Mouse (Mus musculus) E14TG2a.4 (cell line): ENCODE measurements at regions not wholly inside any gene's neighbourhood (a gene's known extent, or its start where the extent isn't known, plus 50 kb on each side); places are given as distances from the start of the nearest gene placed in this dataset.

ENCODE experiments used
- H3K27me3 ChIP-seq: 2 replicates; pipeline ENCODE4 v1.6.1; 2014; ENCODE audit warnings: low read length, control low read depth; ENCODE audit not compliant: insufficient read depth
- H3K36me3 ChIP-seq: 2 replicates; pipeline ENCODE4 v1.6.1; 2014; ENCODE audit warnings: low read length, control low read depth; ENCODE audit not compliant: insufficient read depth
- H3K4me1 ChIP-seq: replicated peaks from 2 replicates; pipeline ENCODE4 v1.6.1; 2014; ENCODE audit warnings: low read depth, low read length, control low read depth
- H3K4me3 ChIP-seq: replicated peaks from 2 replicates; pipeline ENCODE4 v1.5.1; 2014; ENCODE audit warnings: mild to moderate bottlenecking, low read length
- H3K9me3 ChIP-seq: 2 replicates; pipeline ENCODE4 v1.6.1; 2014; ENCODE audit warnings: low read length, control low read depth
- CTCF ChIP-seq: conservative IDR thresholded peaks from 2 replicates; pipeline ENCODE4 v1.5.1; 2014; ENCODE audit warnings: low read length
- NANOG ChIP-seq: IDR thresholded peaks from 2 replicates; pipeline ENCODE4 v1.6.1; 2014; ENCODE audit warnings: borderline replicate concordance, low read length, mixed read lengths
- POU5F1 ChIP-seq: IDR thresholded peaks from 2 replicates; pipeline ENCODE4 v1.6.1; 2014; ENCODE audit warnings: low read length, borderline replicate concordance

DNA sequence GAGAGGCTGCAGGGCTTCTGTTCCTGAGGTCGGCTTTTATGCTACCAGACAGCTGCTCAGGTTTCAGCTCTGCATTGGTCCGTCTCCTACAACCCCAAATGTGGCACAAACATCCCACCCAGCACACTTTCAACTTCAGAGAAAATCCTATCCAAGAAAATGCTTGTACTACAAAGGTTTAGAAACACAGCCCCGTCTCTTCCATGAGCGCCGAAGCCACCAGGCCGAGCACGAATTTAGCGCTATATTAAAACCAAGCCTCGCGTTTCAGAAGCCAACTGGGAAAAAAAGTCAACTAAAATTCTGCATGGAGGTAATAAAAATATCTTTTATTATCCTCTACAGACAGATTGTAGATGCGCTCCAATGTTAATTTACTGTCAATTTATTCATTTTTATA lies 198.4 kb downstream of the Rpap3 start:
- no peak for TF ChIP-seq NANOG
- TF ChIP-seq POU5F1: no peak
- no peak for TF ChIP-seq CTCF
- no peak overlapping the region for H3K4me3 ChIP-seq
- no peaks in the 10 kb centered on the region for H3K36me3 ChIP-seq
- peaks cover 25% of the 10 kb centered on the region for H3K9me3 ChIP-seq
- H3K27me3 ChIP-seq: no peaks in the 10 kb centered on the region
- H3K4me1 ChIP-seq: no peaks in the 10 kb centered on the region

DNA sequence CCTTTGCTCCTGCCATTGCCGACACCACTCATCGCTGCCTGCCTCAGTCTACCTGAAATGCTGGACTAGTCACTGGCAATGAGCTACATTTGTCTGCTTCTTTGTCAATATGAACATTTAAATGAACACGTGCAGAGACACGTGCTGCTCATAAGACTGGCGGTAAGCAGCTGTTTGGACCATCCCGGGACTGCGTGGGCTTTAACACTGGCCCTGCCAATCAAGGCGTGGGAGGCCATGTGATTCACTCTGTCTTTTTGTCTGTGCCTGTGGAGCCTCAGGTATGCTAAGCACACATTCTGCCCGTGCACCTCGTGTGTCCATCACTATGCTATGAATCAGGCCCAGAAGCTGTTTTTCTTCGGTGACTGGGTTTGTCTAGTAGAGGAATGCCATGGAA lies 199.9 kb downstream of the Rpap3 start:
- H3K27me3 ChIP-seq: no peaks in the 10 kb centered on the region
- no peaks in the 10 kb centered on the region for H3K36me3 ChIP-seq
- no peak for TF ChIP-seq CTCF
- TF ChIP-seq NANOG: no peak
- no peak for TF ChIP-seq POU5F1

DNA sequence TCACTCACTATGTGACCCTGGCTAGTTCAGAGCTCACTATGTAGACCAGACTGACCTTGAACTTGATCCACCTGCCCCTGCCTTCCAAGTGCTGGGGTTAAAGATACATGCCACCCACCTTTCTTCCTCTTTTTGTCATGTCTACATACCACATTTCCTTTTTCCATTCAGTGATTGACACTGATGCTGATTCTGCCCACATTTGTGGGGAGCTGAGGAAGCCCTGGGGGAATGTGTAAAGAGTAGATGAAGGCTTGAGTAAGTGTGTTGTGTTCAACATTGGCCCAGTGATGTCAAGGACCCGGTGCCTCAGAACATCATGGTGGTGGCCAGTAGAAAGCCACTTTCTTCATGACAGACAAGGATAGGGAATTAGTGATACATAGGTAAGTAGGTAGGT lies 201.3 kb downstream of the Rpap3 start:
- Histone ChIP-seq H3K4me1 (no peaks in the 10 kb centered on the region), H3K9me3 (peaks cover 25% of the 10 kb centered on the region), H3K27me3 (no peaks in the 10 kb centered on the region), H3K4me3 (no peak overlapping the region), H3K36me3 (no peaks in the 10 kb centered on the region)
- TF ChIP-seq POU5F1: no peak
- no peak for TF ChIP-seq CTCF
- TF ChIP-seq NANOG: no peak

More for the DNA sequence above, 199.9 kb downstream of the Rpap3 start:
- H3K9me3 ChIP-seq: peaks cover 25% of the 10 kb centered on the region
- H3K4me3 ChIP-seq: no peak overlapping the region
- H3K4me1 ChIP-seq: no peaks in the 10 kb centered on the region

DNA sequence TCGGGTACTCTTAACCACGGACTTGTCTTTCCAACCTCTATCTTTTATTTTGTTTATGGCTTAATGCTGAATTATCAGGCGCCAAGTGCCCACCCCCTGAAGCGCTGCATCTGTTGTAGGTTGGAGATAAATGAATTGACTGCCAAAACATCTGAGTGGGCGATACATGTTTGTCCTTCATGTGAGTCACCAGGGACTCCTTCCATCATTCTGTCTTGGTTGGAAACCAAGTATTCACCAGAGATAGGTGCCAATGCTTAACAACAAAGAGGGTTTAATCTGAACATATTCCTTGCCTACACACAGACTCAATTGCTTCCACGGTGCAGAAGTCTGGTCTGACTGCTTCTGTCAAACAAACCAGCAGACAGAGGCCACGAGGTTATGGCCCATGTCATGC lies 203.6 kb downstream of the Rpap3 start:
- H3K4me1 ChIP-seq: no peaks in the 10 kb centered on the region
- TF ChIP-seq CTCF (no peak), POU5F1 (no peak), NANOG (no peak)
- H3K36me3 ChIP-seq: no peaks in the 10 kb centered on the region
- no peaks in the 10 kb centered on the region for H3K27me3 ChIP-seq
- peaks cover 28% of the 10 kb centered on the region for H3K9me3 ChIP-seq
- H3K4me3 ChIP-seq: no peak overlapping the region

DNA sequence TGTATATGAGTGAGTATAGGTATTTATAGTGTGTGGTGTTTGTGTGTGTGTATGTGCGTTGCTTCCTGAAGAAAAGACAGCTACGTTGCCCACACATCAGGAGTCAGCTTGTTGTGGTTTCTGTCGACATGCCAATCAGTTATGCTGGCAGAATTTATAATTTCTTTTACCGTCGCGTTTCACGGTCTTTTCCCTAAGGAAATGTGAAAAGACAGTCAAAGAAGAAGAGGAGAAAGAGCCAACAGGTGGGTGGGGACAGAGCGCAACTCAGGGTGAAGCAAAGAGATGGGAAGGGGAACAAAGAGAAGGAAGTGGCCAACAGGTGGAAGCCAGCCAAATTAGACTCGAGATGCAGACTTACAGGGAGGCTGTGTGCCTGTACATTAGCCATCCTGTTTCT lies 204.2 kb downstream of the Rpap3 start:
- H3K36me3 ChIP-seq: no peaks in the 10 kb centered on the region
- H3K27me3 ChIP-seq: no peaks in the 10 kb centered on the region
- no peak overlapping the region for H3K4me3 ChIP-seq
- peaks cover 29% of the 10 kb centered on the region for H3K9me3 ChIP-seq
- H3K4me1 ChIP-seq: no peaks in the 10 kb centered on the region
- no peak for TF ChIP-seq NANOG
- no peak for TF ChIP-seq CTCF
- no peak for TF ChIP-seq POU5F1

DNA sequence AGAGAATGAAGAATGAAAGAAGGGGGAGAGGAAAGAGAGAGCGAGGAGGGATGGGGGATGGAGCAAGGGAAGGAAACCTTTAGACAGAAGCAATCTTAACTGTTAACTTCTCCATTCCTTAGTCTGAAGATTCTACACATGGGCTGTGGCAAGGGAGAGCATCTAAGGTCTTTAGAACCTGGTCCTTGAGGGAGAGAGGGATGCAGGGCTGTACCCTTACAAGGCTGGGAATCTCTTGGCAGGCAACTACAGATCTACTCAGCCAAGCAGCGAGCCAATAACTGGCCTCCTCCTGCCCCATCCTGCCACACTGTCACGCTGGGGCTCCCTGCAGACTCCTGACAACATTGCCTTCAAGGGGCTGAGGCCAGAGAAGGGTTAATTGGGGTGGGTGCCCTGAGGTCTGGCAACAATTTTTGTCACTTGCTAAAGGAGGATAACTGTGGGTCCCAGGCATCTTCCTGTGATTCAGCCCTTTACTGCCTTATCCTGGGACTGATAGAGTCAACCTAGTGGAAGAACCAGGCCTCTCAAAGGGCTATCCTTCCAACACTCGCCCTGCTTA lies 205.7 kb downstream of the Rpap3 start:
- peaks cover 32% of the 10 kb centered on the region for H3K9me3 ChIP-seq
- H3K36me3 ChIP-seq: no peaks in the 10 kb centered on the region
- no peaks in the 10 kb centered on the region for H3K4me1 ChIP-seq
- H3K27me3 ChIP-seq: no peaks in the 10 kb centered on the region
- no peak overlapping the region for H3K4me3 ChIP-seq
- no peak for TF ChIP-seq POU5F1
- no peak for TF ChIP-seq CTCF
- TF ChIP-seq NANOG: no peak

DNA sequence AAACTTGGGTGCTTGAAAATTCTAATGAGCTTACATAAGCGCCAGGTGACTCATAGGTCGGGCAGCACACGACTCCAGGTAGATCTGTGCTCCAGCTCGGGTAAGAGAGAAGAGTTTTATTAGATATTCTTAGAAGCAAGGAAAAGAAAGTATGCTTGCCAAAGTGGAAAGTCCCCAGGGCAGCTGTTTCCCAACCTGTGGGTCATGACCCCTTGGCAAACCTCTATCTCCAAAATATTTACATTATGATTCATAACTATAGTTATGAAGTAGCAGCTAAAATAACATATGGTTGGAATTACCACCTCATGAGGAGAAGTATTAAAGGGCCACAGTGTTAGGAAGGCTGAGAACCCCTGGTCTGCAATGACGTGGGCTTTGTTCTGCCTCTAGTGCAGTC lies 206.4 kb downstream of the Rpap3 start:
- Histone ChIP-seq H3K4me3 (no peak overlapping the region), H3K9me3 (peaks cover 32% of the 10 kb centered on the region), H3K4me1 (no peaks in the 10 kb centered on the region), H3K27me3 (no peaks in the 10 kb centered on the region), H3K36me3 (no peaks in the 10 kb centered on the region)
- TF ChIP-seq NANOG (no peak), POU5F1 (no peak), CTCF (no peak)

DNA sequence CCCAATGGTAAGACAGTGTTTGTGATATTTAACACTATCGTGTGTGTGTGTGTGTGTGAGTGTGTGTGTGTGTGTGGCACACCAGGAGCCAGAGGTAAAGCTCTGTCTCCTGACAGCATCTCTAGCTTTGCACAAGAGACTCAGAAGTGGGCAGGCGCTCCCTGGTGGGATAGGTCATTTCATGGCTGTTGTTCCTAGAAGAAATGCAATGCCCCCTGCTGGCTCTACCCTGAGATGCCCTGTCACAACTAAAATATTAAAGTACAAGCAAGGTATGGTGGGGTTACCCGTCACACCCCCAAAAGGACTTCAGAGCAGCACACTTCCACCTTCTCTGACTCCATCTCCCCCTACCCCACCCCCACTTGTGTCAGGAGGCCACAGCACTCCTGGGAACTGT lies 207.2 kb downstream of the Rpap3 start:
- Histone ChIP-seq H3K4me1 (no peaks in the 10 kb centered on the region), H3K27me3 (no peaks in the 10 kb centered on the region), H3K4me3 (no peak overlapping the region), H3K9me3 (peaks cover 31% of the 10 kb centered on the region), H3K36me3 (no peaks in the 10 kb centered on the region)
- TF ChIP-seq NANOG (no peak), CTCF (no peak), POU5F1 (no peak)

DNA sequence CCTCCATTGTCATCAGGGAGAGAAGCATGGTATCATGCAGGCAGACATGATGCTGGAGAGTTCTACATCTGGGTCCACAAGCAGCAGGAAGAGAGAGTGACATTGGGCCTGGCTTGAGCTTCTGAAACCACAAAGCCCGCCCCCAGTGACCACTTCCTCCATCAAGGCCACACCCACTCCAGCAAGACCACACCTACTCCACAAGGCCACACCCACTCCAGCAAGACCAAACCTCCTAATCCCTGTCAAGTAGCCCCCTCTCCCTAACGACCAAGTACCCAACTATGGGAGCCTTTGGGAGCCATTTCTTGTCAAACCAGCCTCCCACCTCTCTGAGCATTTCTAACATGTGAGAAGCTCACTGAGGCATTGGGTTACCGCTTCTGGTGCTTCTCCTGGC lies 209.6 kb downstream of the Rpap3 start:
- Histone ChIP-seq H3K4me1 (no peaks in the 10 kb centered on the region), H3K27me3 (no peaks in the 10 kb centered on the region), H3K36me3 (no peaks in the 10 kb centered on the region), H3K4me3 (no peak overlapping the region), H3K9me3 (peaks cover 53% of the 10 kb centered on the region)
- TF ChIP-seq NANOG (no peak), CTCF (no peak), POU5F1 (no peak)
